Mouse (Mus musculus) T-helper 2 cell (primary cell): ENCODE measurements around the gene Fam3b.

Experiments
- in situ Hi-C: fragments of 300-600 bp; cut with MboI, MseI; formaldehyde crosslinking; loops from one replicate; pipeline ENCODE4 v1.15.1; 2025; ENCODE audit warnings: high pct_unique_total_duplicates

The Fam3b gene

DNA sequence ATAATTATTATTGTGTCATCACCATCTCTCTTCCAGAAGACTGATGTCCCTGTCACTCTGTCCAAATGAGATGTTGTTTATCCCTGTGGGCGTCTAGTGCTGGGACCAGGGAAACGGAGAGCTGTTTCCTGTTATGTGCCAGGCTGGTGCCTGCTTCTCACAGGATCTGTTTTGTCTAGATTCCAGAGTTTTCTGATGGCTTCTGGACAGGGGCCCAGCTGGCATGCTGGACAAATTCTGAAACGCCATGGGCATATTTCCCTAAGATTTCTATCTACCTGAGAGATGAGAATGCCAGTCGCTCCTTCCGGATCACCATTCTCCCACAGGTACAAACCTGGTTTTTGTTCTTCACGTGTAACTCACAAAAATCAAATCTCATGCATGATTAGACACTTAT lies 92.9 kb downstream of the Fam3b start:
- in situ Hi-C loops: no loop called here
